Comparison of ENCODE assay signal across 8 mouse cellular contexts in the genomic region with DNA sequence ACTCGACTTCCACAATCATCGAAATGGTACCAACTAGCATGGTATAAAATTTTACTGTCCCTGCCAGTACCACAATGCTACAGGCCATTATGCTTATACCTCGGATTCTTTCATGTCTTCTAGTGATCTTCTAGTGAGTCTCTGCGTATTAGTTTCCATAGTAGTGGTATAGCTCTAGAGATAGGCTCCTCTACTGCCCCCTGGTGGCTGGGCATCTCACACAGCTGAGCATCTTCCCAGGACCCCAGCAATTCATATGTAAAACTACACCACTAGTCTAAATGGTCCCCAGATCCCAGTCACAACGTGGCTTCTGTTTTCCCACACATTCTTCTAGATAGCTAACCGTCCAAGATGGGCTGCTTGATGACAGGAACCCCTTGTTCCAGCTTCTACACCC. TPM values are rescaled to one million over a fixed set of nuclear protein-coding genes. Genes with fewer than 3 reads are reported as not detected.
A peak's percentile ranks its signal among the peaks of the same experiment; 100 is the strongest.
DNase-seq lines count a peak whose midpoint lies in the region; ATAC-seq lines count a peak whose summit lies in the region.
"Had no signal": no experiment of that assay in that cellular context is flagged by ENCODE, and none has a peak within 500 bp of the region (broad histone marks: within the 10 kb centered on the region; RNA-seq: fewer than 3 reads in every experiment).

No protein-coding gene starts in this region.

- peak; percentile 65 for DNase-seq in urinary bladder, postnatal 14 days (ENCODE audit: low spot score)
- no peak for DNase-seq in urinary bladder, adult 2 months (ENCODE audit: low spot score)
- DNase-seq in adrenal gland, adult 8-10 months = peak; percentile 18
- peak; percentile 36 for DNase-seq in hindbrain, embryonic 14.5 days (ENCODE audit: low spot score)
- peak; percentile 63 for DNase-seq in lung, postnatal 10 days
- peak; percentile 31 to 57 for DNase-seq in spleen, postnatal 14 days (ENCODE audit: low spot score in 2 of 2)

- H3K9ac ChIP-seq in forebrain, embryonic 13.5 days = 0 out of 2 replicates have a peak overlapping the region, but pooled peaks have one; percentile 2
- H3K9ac ChIP-seq in hindbrain, embryonic 14.5 days = no peak overlapping the region
- H3K9ac ChIP-seq: neural tube, embryonic 12.5 days had no signal

- peak; percentile 32; the same call in 1 of the 2 replicates for ATAC-seq in forebrain, embryonic 13.5 days
- no peak for ATAC-seq in hindbrain, embryonic 14.5 days (ENCODE audit: low FRiP score)

- peaks cover 26% of the 10 kb centered on the region for H3K4me1 ChIP-seq in forebrain, embryonic 13.5 days
- peaks cover 11% of the 10 kb centered on the region for H3K4me1 ChIP-seq in hindbrain, embryonic 14.5 days (replicated peaks; ENCODE audit: control insufficient read depth, insufficient read depth, low read length)

- H3K9me3 ChIP-seq in forebrain, embryonic 13.5 days (replicated peaks) = no peaks in the 10 kb centered on the region
- H3K9me3 ChIP-seq in hindbrain, embryonic 14.5 days (ENCODE audit: control insufficient read depth, low read length) = no peaks in the 10 kb centered on the region
- H3K9me3 ChIP-seq: neural tube, embryonic 12.5 days had no signal

- peak overlapping the region; percentile 65 for H3K27ac ChIP-seq in forebrain, embryonic 13.5 days
- H3K27ac ChIP-seq in hindbrain, embryonic 14.5 days = peak overlapping the region; percentile 39
- H3K27ac ChIP-seq: neural tube, embryonic 12.5 days had no signal

- peak overlapping the region; percentile 35 for H3K4me2 ChIP-seq in forebrain, embryonic 13.5 days
- peak overlapping the region; percentile 15; the same call in 1 of the 2 replicates for H3K4me2 ChIP-seq in hindbrain, embryonic 14.5 days (replicated peaks)
- H3K4me2 ChIP-seq: neural tube, embryonic 12.5 days had no signal

- 70% methylated on average over 6 of the region's 6 CpGs for WGBS in forebrain, embryonic 13.5 days
- 65% methylated on average over 6 of the region's 6 CpGs for WGBS in hindbrain, embryonic 14.5 days

- no peaks in the 10 kb centered on the region; the same call in 1 of the 2 replicates for H3K36me3 ChIP-seq in forebrain, embryonic 13.5 days (ENCODE audit: poor library complexity, severe bottlenecking)
- H3K36me3 ChIP-seq in hindbrain, embryonic 14.5 days (replicated peaks; ENCODE audit: control insufficient read depth, insufficient read depth) = 0 out of 2 replicates have a peak, but pooled peaks cover 3% of the 10 kb centered on the region
- H3K36me3 ChIP-seq: neural tube, embryonic 12.5 days had no signal

- no peak overlapping the region for H3K4me3 ChIP-seq in forebrain, embryonic 13.5 days
- H3K4me3 ChIP-seq in hindbrain, embryonic 14.5 days (replicated peaks; ENCODE audit: low read length) = no peak overlapping the region
- H3K4me3 ChIP-seq: neural tube, embryonic 12.5 days had no signal

- no peaks in the 10 kb centered on the region for H3K27me3 ChIP-seq in forebrain, embryonic 13.5 days
- H3K27me3 ChIP-seq in hindbrain, embryonic 14.5 days (ENCODE audit: control insufficient read depth, insufficient read depth, low read length) = no peaks in the 10 kb centered on the region
- H3K27me3 ChIP-seq: neural tube, embryonic 12.5 days had no signal

RNA-seq across cellular contexts. Expression of a gene that starts 59.6 kb away (rescaled TPM):
- 0.44 and 0.51 TPM in 2 replicates for polyA plus RNA-seq in urinary bladder, adult 2 months (2012; rRNA removed)
- total RNA-seq in adrenal gland, adult 8-10 months (2022) = 1 to 10 TPM in 2 of 4 experiments, under 1 TPM in 2; 0.35 to 1.3 (median 0.93) TPM
- polyA plus RNA-seq in forebrain, embryonic 13.5 days (2015; fragmentation: Nextera tagmentation; extraction: Ambion mirVana) = 1.5 and 1.9 TPM in 2 replicates
- 2.3 and 2.6 TPM in 2 replicates for polyA plus RNA-seq in hindbrain, embryonic 14.5 days (2014; fragmentation: Nextera tagmentation; extraction: Ambion mirVana)
